ENCODE assay signal across 22 mouse cellular contexts in the genomic region with DNA sequence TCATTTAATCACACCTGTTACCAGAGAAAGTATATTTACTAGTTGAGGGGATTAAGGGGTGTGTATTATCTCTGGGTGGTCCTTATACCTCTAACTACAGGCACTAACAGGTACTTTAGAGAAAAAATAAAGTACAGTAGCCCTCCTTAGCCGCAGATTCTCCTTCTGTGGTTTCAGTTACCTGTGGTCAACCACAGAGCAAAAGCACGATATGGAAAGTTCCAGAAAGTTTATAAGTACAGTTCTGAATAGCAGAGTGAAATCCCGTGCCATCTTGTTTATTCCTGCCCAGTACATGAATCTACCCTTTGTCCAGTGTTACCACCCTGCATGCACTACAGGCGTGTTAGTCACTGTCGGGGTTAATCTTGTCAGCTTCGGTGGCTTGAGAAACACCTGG. TPM values are rescaled to one million over a fixed set of nuclear protein-coding genes. Genes with fewer than 3 reads are reported as not detected.
DNase-seq lines count a peak whose midpoint lies in the region; ATAC-seq and TF ChIP-seq lines count a peak whose summit lies in the region.
"Had no signal": no experiment of that assay in that cellular context is flagged by ENCODE, and none has a peak within 500 bp of the region (broad histone marks: within the 10 kb centered on the region; RNA-seq: fewer than 3 reads in every experiment).

No protein-coding gene starts in this region.

- TF ChIP-seq CTCF in gastrocnemius, adult 2 months (IDR thresholded peaks at IDR 0.05): no peak
- no peak for TF ChIP-seq CTCF in layer of hippocampus, adult 2 months (conservative IDR thresholded peaks at IDR 0.05)
- TF ChIP-seq CTCF in CH12.LX (conservative IDR thresholded peaks at IDR 0.05 in 1 of 2, IDR thresholded peaks at IDR 0.05 in 1 of 2; ENCODE audit: low read depth in 2 of 2, low read length in 2 of 2): no peak

- dilution Hi-C loops in CH12.LX (cut with MboI; ENCODE audit: extremely low pct_ligation_motif_present, extremely low pct_unique_long_range_greater_than_20kb, low sequenced_read_pairs): no loop called here

- TF ChIP-seq POLR2A in CH12.LX (IDR thresholded peaks at IDR 0.05; ENCODE audit: low read depth, low read length): no peak

- no peaks in the 10 kb centered on the region for H3K27me3 ChIP-seq in CH12.LX (replicated peaks)
- H3K27me3 ChIP-seq: embryonic facial prominence, embryonic 13.5 days; forebrain, embryonic 12.5 days had no signal

- no peaks in the 10 kb centered on the region for H3K9me3 ChIP-seq in CH12.LX (replicated peaks; ENCODE audit: low read length)
- H3K9me3 ChIP-seq: embryonic facial prominence, embryonic 13.5 days; forebrain, embryonic 12.5 days had no signal

- H3K27ac ChIP-seq in gastrocnemius, adult 2 months: peak overlapping the region; percentile 59
- H3K27ac ChIP-seq in layer of hippocampus, adult 2 months: peak overlapping the region; percentile 86; the same call in 1 of the 2 replicates
- no peak overlapping the region for H3K27ac ChIP-seq in CH12.LX (ENCODE audit: insufficient read depth, low read depth)
- H3K27ac ChIP-seq: embryonic facial prominence, embryonic 13.5 days; forebrain, embryonic 12.5 days had no signal

- H3K4me1 ChIP-seq in CH12.LX (ENCODE audit: control insufficient read depth in 1 of 2, insufficient read depth in 2 of 2): peaks cover 9 to 26% of the 10 kb centered on the region in 2 experiments; a peak in 3 of 4 replicates

- no peak overlapping the region for H3K9ac ChIP-seq in CH12.LX (ENCODE audit: insufficient read depth, low read depth)
- H3K9ac ChIP-seq: embryonic facial prominence, embryonic 13.5 days; forebrain, embryonic 12.5 days had no signal

- peak; percentile 58 for TF ChIP-seq EP300 in CH12.LX (IDR thresholded peaks at IDR 0.05; ENCODE audit: low read length)

- H3K4me2 ChIP-seq in CH12.LX (ENCODE audit: insufficient read depth, low read depth, poor library complexity, severe bottlenecking): no peak overlapping the region
- H3K4me2 ChIP-seq: embryonic facial prominence, embryonic 13.5 days; forebrain, embryonic 12.5 days had no signal

- DNase-seq in gastrocnemius, adult 2 months: no peak
- DNase-seq in gastrocnemius, adult 18-20 months (ENCODE audit: low spot score): no peak
- no peak for DNase-seq in layer of hippocampus, adult 2 months (ENCODE audit: low spot score in 2 of 2)
- DNase-seq in layer of hippocampus, adult 18-20 months (ENCODE audit: low spot score in 2 of 2): no peak
- DNase-seq in CH12.LX (ENCODE audit: extremely low read depth): no peak
- peak; percentile 43 for DNase-seq in induced T-regulatory cell, adult 2 months (ENCODE audit: low read depth)
- no peak for DNase-seq in left cerebral cortex, adult 8-10 months (ENCODE audit: low spot score in 2 of 2)
- DNase-seq: adrenal gland, adult 2 months; adrenal gland, postnatal 10 days; adrenal gland, postnatal 25 days; cerebellum, adult 11 months; cerebellum, adult 18-20 months; cerebellum, adult 8-10 months; cerebellum, adult 9-11 months; cerebellum, postnatal 14 days; cerebellum, postnatal 36 days had no signal

- H3K4me3 ChIP-seq in gastrocnemius, adult 2 months: no peak overlapping the region
- no peak overlapping the region for H3K4me3 ChIP-seq in layer of hippocampus, adult 2 months
- H3K4me3 ChIP-seq in CH12.LX (replicated peaks in 1 of 3; ENCODE audit: low read depth in 2 of 3, low read length in 2 of 3, poor library complexity in 1 of 3): no peak overlapping the region
- H3K4me3 ChIP-seq: embryonic facial prominence, embryonic 13.5 days; forebrain, embryonic 12.5 days had no signal

- peaks cover 0 to 54% of the 10 kb centered on the region in 2 experiments for H3K36me3 ChIP-seq in CH12.LX (replicated peaks in 1 of 2; ENCODE audit: control insufficient read depth in 1 of 2, insufficient read depth in 1 of 2, low read length in 1 of 2)

- intact Hi-C loops in gastrocnemius, adult 2 months (cut with DNase I): no loop called here

- H3K79me2 ChIP-seq in CH12.LX (replicated peaks; ENCODE audit: control insufficient read depth, extremely low read depth, insufficient read depth, poor library complexity, severe bottlenecking): no peaks in the 10 kb centered on the region

- in situ Hi-C loops in CH12.LX (cut with MboI; ENCODE audit: low pct_ligation_motif_present, low pct_unique_long_range_greater_than_20kb, low sequenced_read_pairs): no loop called here

- no peak for ATAC-seq in inflammation-experienced regulatory T-cells, adult 6 months
- ATAC-seq: CD4-positive, CD25-positive, alpha-beta regulatory T cell, adult 4 months; forebrain, embryonic 14.5 days; forebrain, embryonic 16.5 days had no signal

- TF ChIP-seq RAD21 in CH12.LX (IDR thresholded peaks at IDR 0.05; ENCODE audit: low read depth, low read length): no peak

TF ChIP-seq in CH12.LX, 34 proteins besides CTCF, POLR2A, EP300 and RAD21:
- TF ChIP-seq ETS1 (conservative IDR thresholded peaks at IDR 0.05; ENCODE audit: low read depth, low read length): peak; percentile 22; the same call in 1 of the 2 replicates
- TF ChIP-seq USF1 (IDR thresholded peaks at IDR 0.05; ENCODE audit: low read depth, low read length): no peak
- peak; percentile 20; the same call in 1 of the 2 replicates for TF ChIP-seq MEF2A (IDR thresholded peaks at IDR 0.05; ENCODE audit: borderline replicate concordance, low read depth, low read length)
- TF ChIP-seq IRF4 (IDR thresholded peaks at IDR 0.05; ENCODE audit: low read depth, low read length): 0 out of 2 replicates have a peak, but pooled peaks have one; percentile 11
- TF ChIP-seq MAZ (IDR thresholded peaks at IDR 0.05; ENCODE audit: low read depth, low read length): no peak
- peak; percentile 86 for TF ChIP-seq BHLHE40 (IDR thresholded peaks at IDR 0.05; ENCODE audit: low read depth, low read length)
- TF ChIP-seq SIN3A (IDR thresholded peaks at IDR 0.05; ENCODE audit: low read length): no peak
- TF ChIP-seq TCF12 (IDR thresholded peaks at IDR 0.05; ENCODE audit: low read depth, low read length): peak; percentile 15; the same call in 1 of the 2 replicates
- TF ChIP-seq E2F4 (IDR thresholded peaks at IDR 0.05; ENCODE audit: insufficient replicate concordance, low read depth, low read length): no peak
- peak; percentile 72 for TF ChIP-seq MAFK (IDR thresholded peaks at IDR 0.05; ENCODE audit: insufficient replicate concordance, low read length)
- no peak for TF ChIP-seq JUN (IDR thresholded peaks at IDR 0.05; ENCODE audit: insufficient read depth, low read depth, low read length)
- 0 out of 2 replicates have a peak, but pooled peaks have one; percentile 67 for TF ChIP-seq RCOR1 (conservative IDR thresholded peaks at IDR 0.05; ENCODE audit: low read depth, low read length)
TF ChIP-seq in CH12.LX: peak in this region for 7.

RNA-seq across cellular contexts. Expression of gene Otulin, which starts 51.6 kb away (rescaled TPM):
- total RNA-seq in gastrocnemius, adult 2 months (2021): 10 to 100 TPM; 16.2 to 20.7 TPM
- total RNA-seq in gastrocnemius, adult 18-20 months (2021): 10 to 100 TPM; 17.8 to 28.3 TPM
- total RNA-seq in layer of hippocampus, adult 2 months (2021): 10 to 100 TPM; 19.4 to 23.1 TPM
- 10 to 100 TPM; 20.7 to 21.4 TPM for total RNA-seq in layer of hippocampus, adult 18-20 months (2021)
- total RNA-seq in CH12.LX (2012; rRNA removed): 40.0 and 51.2 TPM in 2 replicates
- 80.2 and 84.6 TPM in 2 replicates for total RNA-seq in CH12.LX (2014; rRNA removed)
- polyA plus RNA-seq in CH12.LX (2012; ENCODE audit: insufficient read length, low read depth): 84.8 and 91.0 TPM in 2 replicates
- 10 to 100 TPM; 10.4 to 14.3 (median 12.3) TPM for polyA plus RNA-seq in inflammation-experienced regulatory T-cells, adult 6 months (2017; shearing (Covaris generic))
- 10 to 100 TPM; 21.1 to 24.9 (median 21.9) TPM for total RNA-seq in left cerebral cortex, adult 8-10 months (2022)
